Mouse (Mus musculus) hindbrain, embryonic 13.5 days (tissue): ENCODE measurements at regions not wholly inside any gene's neighbourhood (a gene's known extent, or its start where the extent isn't known, plus 50 kb on each side); places are given as distances from the start of the nearest gene placed in this dataset.
A peak's percentile ranks its signal among the peaks of the same experiment; 100 is the strongest.

Experiments
- ATAC-seq: fragments of 200-750 bp; cut with Nextera tagmentation; 2 replicates; pipeline ENCODE4 v1.8.0; 2017; ENCODE audit warnings: moderate TSS enrichment; ENCODE audit not compliant: low FRiP score
- H3K27ac ChIP-seq: fragments of 300-500 bp; sonication (generic); 2 replicates; pipeline ENCODE4 v1.5.1; 2015; ENCODE audit warnings: inconsistent platforms, mild to moderate bottlenecking, moderate library complexity
- H3K27me3 ChIP-seq: fragments of 300-500 bp; sonication (generic); 2 replicates; pipeline ENCODE4 v1.6.1; 2015; ENCODE audit warnings: mild to moderate bottlenecking, inconsistent platforms
- H3K36me3 ChIP-seq: fragments of 300-500 bp; sonication (generic); 2 replicates; pipeline ENCODE4 v1.6.1; 2015; ENCODE audit warnings: mild to moderate bottlenecking, inconsistent platforms
- H3K4me1 ChIP-seq: fragments of 300-500 bp; sonication (generic); replicated peaks from 2 replicates; pipeline ENCODE4 v1.6.1; 2015; ENCODE audit warnings: inconsistent platforms
- H3K4me2 ChIP-seq: fragments of 300-500 bp; sonication (generic); 2 replicates; pipeline ENCODE4 v1.6.1; 2015; ENCODE audit warnings: inconsistent platforms, mild to moderate bottlenecking, moderate library complexity
- H3K4me3 ChIP-seq: fragments of 300-500 bp; sonication (generic); 2 replicates; pipeline ENCODE4 v1.5.1; 2015; ENCODE audit warnings: mild to moderate bottlenecking, inconsistent platforms
- H3K9ac ChIP-seq: fragments of 300-500 bp; sonication (generic); 2 replicates; pipeline ENCODE4 v1.6.1; 2015; ENCODE audit warnings: mild to moderate bottlenecking, inconsistent platforms
- H3K9me3 ChIP-seq: fragments of 300-500 bp; sonication (generic); 2 replicates; pipeline ENCODE4 v1.6.1; 2016; ENCODE audit warnings: inconsistent platforms
- WGBS: fragments of 180-500 bp; shearing (Covaris S2); methylation state at CpG from one replicate; pipeline ENCODE4 v1.1.7; 2015; 5-methylcytosine and 5-hydroxymethylcytosine counted together

- no peaks in the 10 kb centered on the region for H3K9me3 ChIP-seq
- no peaks in the 10 kb centered on the region for H3K36me3 ChIP-seq
- no peak overlapping the region for H3K4me2 ChIP-seq
- no peak overlapping the region for H3K9ac ChIP-seq
- WGBS: 92% methylated on average over 4 of the region's 4 CpGs
- no peak overlapping the region for H3K4me3 ChIP-seq
- no peaks in the 10 kb centered on the region for H3K27me3 ChIP-seq
- H3K4me1 ChIP-seq: no peaks in the 10 kb centered on the region
- no peak overlapping the region for H3K27ac ChIP-seq
- ATAC-seq: no peak
These were observed 98.0 kb downstream of the Dhx15 start for GRCm38 (mm10) chr5:52092273-52092672.

DNA sequence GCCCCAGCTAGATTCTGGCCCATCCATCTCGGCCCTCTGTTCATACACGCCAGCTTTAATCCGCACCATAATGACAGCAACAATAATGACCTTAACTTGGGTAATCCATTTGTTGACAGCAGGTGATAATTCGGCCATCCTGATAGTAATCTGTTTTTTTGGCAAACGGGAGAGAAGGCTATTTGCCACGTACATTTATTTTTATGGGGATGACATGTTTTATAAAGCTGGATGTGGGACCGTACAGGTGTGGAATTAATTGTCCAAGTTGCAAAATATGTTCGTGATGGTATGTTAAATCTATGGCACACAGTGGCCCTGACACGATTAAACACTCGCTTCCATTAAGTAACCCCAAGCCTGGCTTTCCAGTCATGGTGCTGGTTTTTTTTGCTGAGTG, 102.2 kb downstream of the Dhx15 start:
- no peak for ATAC-seq
- no peaks in the 10 kb centered on the region for H3K9me3 ChIP-seq
- no peaks in the 10 kb centered on the region for H3K36me3 ChIP-seq
- 73% methylated on average over 10 of the region's 10 CpGs for WGBS
- no peak overlapping the region for H3K4me3 ChIP-seq
- no peak overlapping the region for H3K27ac ChIP-seq
- H3K27me3 ChIP-seq: no peaks in the 10 kb centered on the region
- no peaks in the 10 kb centered on the region for H3K4me1 ChIP-seq
- H3K9ac ChIP-seq: no peak overlapping the region
- no peak overlapping the region for H3K4me2 ChIP-seq

- ATAC-seq: no peak
- WGBS: 58% methylated on average over 7 of the region's 7 CpGs
- H3K9me3 ChIP-seq: no peaks in the 10 kb centered on the region
- no peak overlapping the region for H3K4me3 ChIP-seq
- no peaks in the 10 kb centered on the region for H3K27me3 ChIP-seq
- H3K36me3 ChIP-seq: no peaks in the 10 kb centered on the region
- H3K4me2 ChIP-seq: no peak overlapping the region
- no peaks in the 10 kb centered on the region for H3K4me1 ChIP-seq
- no peak overlapping the region for H3K27ac ChIP-seq
- H3K9ac ChIP-seq: no peak overlapping the region
These were observed 103.4 kb downstream of the Dhx15 start for GRCm38 (mm10) chr5:52086766-52087429.

GRCm38 (mm10) chr5:52080268-52080667, 110.0 kb downstream of the Dhx15 start:
- Histone ChIP-seq H3K4me1 (no peaks in the 10 kb centered on the region), H3K4me3 (no peak overlapping the region), H3K36me3 (no peaks in the 10 kb centered on the region), H3K27me3 (no peaks in the 10 kb centered on the region), H3K4me2 (no peak overlapping the region), H3K9me3 (no peaks in the 10 kb centered on the region), H3K27ac (no peak overlapping the region), H3K9ac (no peak overlapping the region)
- WGBS: 88% methylated on average over 4 of the region's 4 CpGs
- ATAC-seq: no peak

DNA sequence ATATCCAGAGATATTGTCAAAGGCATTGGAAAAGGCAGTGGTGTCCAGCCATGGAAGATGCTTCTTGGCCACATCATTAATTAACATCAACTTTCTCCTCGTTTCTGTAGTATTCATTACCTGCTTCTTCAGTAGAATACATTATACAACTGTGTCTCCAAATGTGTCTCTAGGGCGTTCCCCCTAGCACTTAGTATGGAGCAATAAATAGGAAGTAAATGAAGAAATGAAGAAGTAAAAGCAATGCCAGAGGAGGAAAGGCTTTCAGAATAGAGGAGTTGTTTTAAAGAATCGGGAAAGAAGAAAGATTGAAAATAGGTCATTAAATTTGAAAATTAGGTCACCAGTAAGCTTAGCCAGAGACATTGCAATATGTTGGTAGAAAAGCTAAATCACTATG, 112.6 kb downstream of the Dhx15 start:
- H3K36me3 ChIP-seq: no peaks in the 10 kb centered on the region
- no peak overlapping the region for H3K4me3 ChIP-seq
- no peak overlapping the region for H3K27ac ChIP-seq
- WGBS: 87% methylated on average over 3 of the region's 3 CpGs
- no peaks in the 10 kb centered on the region for H3K27me3 ChIP-seq
- H3K9me3 ChIP-seq: 0 out of 2 replicates have a peak, but pooled peaks cover 6% of the 10 kb centered on the region
- ATAC-seq: no peak
- H3K9ac ChIP-seq: no peak overlapping the region
- no peaks in the 10 kb centered on the region for H3K4me1 ChIP-seq
- no peak overlapping the region for H3K4me2 ChIP-seq

DNA sequence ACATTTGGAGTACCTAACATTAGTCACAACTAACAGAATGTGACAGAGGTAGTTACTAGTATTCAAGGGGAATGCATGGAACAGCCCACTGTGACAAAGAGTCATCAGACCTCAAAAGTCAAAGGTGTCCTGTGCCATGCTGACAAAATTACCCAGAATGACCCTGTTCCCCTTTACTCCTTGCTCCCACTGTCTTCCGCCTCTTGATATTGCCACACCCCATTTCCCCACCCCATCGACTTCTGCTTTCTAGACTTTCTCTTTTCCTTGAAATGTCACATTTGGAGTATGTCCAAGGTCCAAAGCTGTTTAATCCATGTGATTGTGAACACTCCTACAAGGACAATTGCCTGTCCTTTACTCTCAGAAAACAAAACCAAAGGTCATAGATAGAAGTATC, 115.2 kb downstream of the Dhx15 start:
- no peak overlapping the region for H3K4me2 ChIP-seq
- WGBS: 94% methylated on average over 2 of the region's 2 CpGs
- no peak overlapping the region for H3K4me3 ChIP-seq
- no peak for ATAC-seq
- H3K4me1 ChIP-seq: no peaks in the 10 kb centered on the region
- H3K27me3 ChIP-seq: no peaks in the 10 kb centered on the region
- H3K9me3 ChIP-seq: 0 out of 2 replicates have a peak, but pooled peaks cover 6% of the 10 kb centered on the region
- no peaks in the 10 kb centered on the region for H3K36me3 ChIP-seq
- no peak overlapping the region for H3K9ac ChIP-seq
- no peak overlapping the region for H3K27ac ChIP-seq

- Histone ChIP-seq H3K4me1 (no peaks in the 10 kb centered on the region), H3K4me2 (no peak overlapping the region), H3K4me3 (no peak overlapping the region), H3K9me3 (no peaks in the 10 kb centered on the region), H3K9ac (no peak overlapping the region), H3K27me3 (peaks cover 2% of the 10 kb centered on the region; the same call in 1 of the 2 replicates), H3K36me3 (no peaks in the 10 kb centered on the region), H3K27ac (no peak overlapping the region)
- 39% methylated on average over 16 of the region's 16 CpGs for WGBS
- ATAC-seq: peak; percentile 88
These were observed 125.4 kb downstream of the Dhx15 start for GRCm38 (mm10) chr5:52064804-52065451.

DNA sequence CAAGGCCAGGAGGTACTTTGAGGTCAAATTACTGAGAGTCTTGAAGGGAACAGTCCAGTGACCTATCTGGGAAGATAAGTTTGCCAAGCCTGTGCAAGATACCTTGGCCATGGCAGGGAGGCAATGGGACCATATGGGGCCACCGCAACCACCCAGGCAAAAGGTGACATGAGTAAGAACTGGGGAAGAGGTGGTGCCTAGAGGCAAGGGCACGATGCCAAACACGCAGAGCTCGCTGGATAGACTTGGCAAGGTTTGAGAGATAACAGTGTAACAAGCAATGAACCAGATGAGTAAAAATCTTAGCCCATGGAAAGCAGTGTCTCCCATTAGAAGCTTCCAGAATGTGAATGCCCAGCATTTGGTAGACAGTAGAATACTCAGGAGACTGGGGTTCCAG, 128.1 kb downstream of the Dhx15 start:
- H3K4me2 ChIP-seq: no peak overlapping the region
- no peak for ATAC-seq

DNA sequence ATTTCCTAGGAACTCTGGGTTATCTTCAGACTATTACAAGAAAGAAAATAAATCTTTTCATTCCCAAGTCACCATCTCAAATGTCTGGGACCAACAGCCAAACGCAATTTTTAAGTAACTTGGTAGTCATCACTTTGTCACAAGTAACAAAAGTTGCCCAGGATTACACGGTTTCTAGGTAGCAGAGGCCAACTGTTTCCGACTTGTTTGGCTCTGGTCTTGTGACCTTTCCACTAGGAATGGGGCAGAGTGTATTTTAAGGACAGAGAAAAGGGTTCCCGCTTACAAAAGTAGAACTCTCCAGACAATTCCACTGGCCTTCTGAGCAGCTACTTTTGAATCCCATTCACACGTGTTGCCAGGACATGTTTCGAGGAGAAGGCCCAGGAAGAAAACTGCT, 129.1 kb downstream of the Dhx15 start:
- no peak overlapping the region for H3K4me3 ChIP-seq
- H3K4me2 ChIP-seq: no peak overlapping the region
- no peak for ATAC-seq
- no peaks in the 10 kb centered on the region for H3K4me1 ChIP-seq
- no peaks in the 10 kb centered on the region for H3K36me3 ChIP-seq
- peaks cover 2% of the 10 kb centered on the region; the same call in 1 of the 2 replicates for H3K27me3 ChIP-seq
- H3K9ac ChIP-seq: no peak overlapping the region
- 75% methylated on average over 6 of the region's 6 CpGs for WGBS
- H3K9me3 ChIP-seq: no peaks in the 10 kb centered on the region
- no peak overlapping the region for H3K27ac ChIP-seq

More for the DNA sequence above, 128.1 kb downstream of the Dhx15 start:
- no peak overlapping the region for H3K9ac ChIP-seq
- H3K27ac ChIP-seq: no peak overlapping the region
- H3K27me3 ChIP-seq: peaks cover 2% of the 10 kb centered on the region; the same call in 1 of the 2 replicates
- 91% methylated on average over 4 of the region's 4 CpGs for WGBS
- H3K9me3 ChIP-seq: no peaks in the 10 kb centered on the region
- no peaks in the 10 kb centered on the region for H3K4me1 ChIP-seq
- no peak overlapping the region for H3K4me3 ChIP-seq
- no peaks in the 10 kb centered on the region for H3K36me3 ChIP-seq

GRCm38 (mm10) chr5:52057261-52057660, 133.1 kb downstream of the Dhx15 start:
- Histone ChIP-seq H3K4me3 (no peak overlapping the region), H3K27ac (no peak overlapping the region), H3K9me3 (no peaks in the 10 kb centered on the region), H3K4me1 (no peaks in the 10 kb centered on the region), H3K36me3 (no peaks in the 10 kb centered on the region), H3K4me2 (no peak overlapping the region), H3K27me3 (no peaks in the 10 kb centered on the region), H3K9ac (no peak overlapping the region)
- WGBS: 94% methylated on average over 1 of the region's 1 CpGs
- no peak for ATAC-seq

DNA sequence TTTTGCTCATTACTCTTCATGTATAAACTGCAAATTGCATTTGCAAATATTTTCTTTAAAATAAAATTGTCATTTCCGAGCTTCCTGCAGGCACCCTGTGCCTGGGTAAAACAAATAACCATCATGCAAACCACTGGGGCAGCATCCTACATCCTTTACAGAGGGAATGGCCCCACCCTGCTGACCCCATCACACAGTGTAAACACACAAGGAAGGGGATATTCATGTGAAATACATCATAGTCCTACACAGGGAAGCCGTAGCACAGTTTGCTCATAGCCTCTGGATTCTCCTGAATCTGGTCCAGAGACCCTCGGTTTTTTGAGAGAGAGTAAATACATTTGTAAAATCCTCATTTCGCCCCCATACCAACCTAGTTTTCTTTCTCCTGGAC, 138.2 kb downstream of the Dhx15 start:
- Histone ChIP-seq H3K9ac (no peak overlapping the region), H3K4me1 (peaks cover 8% of the 10 kb centered on the region), H3K9me3 (no peaks in the 10 kb centered on the region), H3K4me2 (no peak overlapping the region), H3K36me3 (no peaks in the 10 kb centered on the region), H3K4me3 (no peak overlapping the region), H3K27ac (peak overlapping the region; percentile 41; the same call in 1 of the 2 replicates), H3K27me3 (no peaks in the 10 kb centered on the region)
- no peak for ATAC-seq
- 77% methylated on average over 4 of the region's 4 CpGs for WGBS

DNA sequence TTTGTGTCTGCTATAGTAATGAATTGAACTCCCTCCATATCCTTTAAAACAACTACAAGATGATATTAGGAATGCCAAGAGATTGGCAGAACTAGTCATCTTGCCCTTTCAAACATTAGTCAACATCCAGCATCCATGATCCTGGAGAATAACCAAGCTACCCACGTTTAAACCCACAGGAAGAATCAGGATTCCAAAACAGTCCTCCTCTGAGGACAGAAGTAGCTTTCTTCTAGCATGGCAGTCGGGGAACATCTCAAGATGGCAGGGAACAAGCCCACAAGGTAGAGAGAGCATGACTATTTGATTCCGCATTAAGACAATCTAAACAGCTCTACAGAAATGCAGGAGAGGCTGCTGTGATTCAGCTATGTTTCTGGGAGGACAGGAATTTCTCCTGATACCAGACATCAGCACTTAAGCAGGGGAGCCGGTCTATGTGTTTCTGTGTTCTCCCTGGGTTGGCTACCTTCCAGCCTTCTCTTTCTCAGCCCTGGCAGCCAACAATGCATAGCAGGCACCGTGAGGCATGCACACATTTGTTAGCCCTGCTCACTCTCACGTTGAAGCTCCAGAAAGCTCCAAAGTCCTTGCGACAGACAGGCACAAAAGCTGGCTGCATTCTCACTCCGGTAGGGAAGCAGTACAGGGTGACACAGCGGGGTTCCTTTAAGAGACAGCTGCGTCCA, 138.8 kb downstream of the Dhx15 start:
- no peak overlapping the region for H3K4me3 ChIP-seq
- H3K4me2 ChIP-seq: no peak overlapping the region
- H3K27me3 ChIP-seq: no peaks in the 10 kb centered on the region
- H3K9ac ChIP-seq: no peak overlapping the region
- peak overlapping the region; percentile 41 for H3K27ac ChIP-seq
- H3K4me1 ChIP-seq: peaks cover 8% of the 10 kb centered on the region
- 46% methylated on average over 10 of the region's 10 CpGs for WGBS
- no peaks in the 10 kb centered on the region for H3K36me3 ChIP-seq
- H3K9me3 ChIP-seq: no peaks in the 10 kb centered on the region
- ATAC-seq: peak; percentile 43; the same call in 1 of the 2 replicates
